Mouse (Mus musculus): Measurements from ENCODE around the gene Ildr2.

The Ildr2 gene

DNA sequence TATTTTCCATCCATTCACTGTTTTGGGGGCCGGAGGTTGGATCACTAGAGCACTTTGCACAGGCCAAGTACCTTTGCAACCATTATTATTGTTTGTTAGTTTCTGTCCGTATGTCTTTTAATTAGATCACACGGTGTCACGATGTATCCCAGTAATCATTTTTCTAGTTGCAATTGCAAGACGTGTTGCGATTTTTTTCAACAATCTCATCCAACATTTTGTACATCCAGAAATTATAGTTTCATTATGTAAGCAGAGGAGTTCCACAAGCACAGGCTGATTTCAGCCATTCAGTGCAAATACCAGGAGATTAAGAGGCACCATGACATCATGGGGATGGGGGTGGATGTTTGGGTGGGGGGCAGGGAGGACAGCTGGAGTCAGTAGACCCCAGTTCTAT, 29.5 kb downstream of the Ildr2 start:
- in situ Hi-C loops (cut with MboI) = no loop called here

- in situ Hi-C loops (cut with MboI) = no loop called here
Measured at GRCm38 (mm10) chr1:166284390-166284789, 30.5 kb downstream of the Ildr2 start.

GRCm38 (mm10) chr1:166286231-166286630, 32.3 kb downstream of the Ildr2 start:
- in situ Hi-C loops (cut with MboI) = no loop called here

- in situ Hi-C loops (cut with MboI) = no loop called here
Measured at GRCm38 (mm10) chr1:166290562-166290961, 36.6 kb downstream of the Ildr2 start.

DNA sequence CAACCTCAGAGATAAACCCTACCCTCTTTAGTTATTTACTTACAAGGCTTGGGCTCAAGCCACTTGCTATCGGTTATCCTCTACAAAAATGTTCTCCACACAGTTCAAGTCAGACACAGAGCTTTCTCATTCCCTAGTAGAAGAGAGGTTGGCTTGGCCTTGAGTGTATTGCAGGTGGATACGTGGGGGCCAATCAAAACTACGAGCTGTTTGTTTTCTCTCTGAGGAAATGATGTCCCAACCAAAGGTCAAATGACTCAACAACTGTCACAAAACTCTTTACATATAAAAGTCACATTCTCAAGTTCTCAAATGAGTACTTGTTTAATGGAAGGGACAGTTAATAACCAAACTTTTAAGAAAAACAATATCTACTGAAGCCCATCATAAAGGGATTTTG, 39.1 kb downstream of the Ildr2 start:
- in situ Hi-C loops (cut with MboI) = no loop called here

- in situ Hi-C loops (cut with MboI) = no loop called here
Measured at GRCm38 (mm10) chr1:166295548-166295947, 41.6 kb downstream of the Ildr2 start.

- in situ Hi-C loops (cut with MboI) = no loop called here
Measured at GRCm38 (mm10) chr1:166296371-166296770, 42.4 kb downstream of the Ildr2 start.

- in situ Hi-C loops (cut with MboI) = no loop called here
Measured at GRCm38 (mm10) chr1:166296971-166297370, 43.0 kb downstream of the Ildr2 start.

GRCm38 (mm10) chr1:166297499-166298111, 43.7 kb downstream of the Ildr2 start:
- in situ Hi-C loops (cut with MboI) = no loop called here

DNA sequence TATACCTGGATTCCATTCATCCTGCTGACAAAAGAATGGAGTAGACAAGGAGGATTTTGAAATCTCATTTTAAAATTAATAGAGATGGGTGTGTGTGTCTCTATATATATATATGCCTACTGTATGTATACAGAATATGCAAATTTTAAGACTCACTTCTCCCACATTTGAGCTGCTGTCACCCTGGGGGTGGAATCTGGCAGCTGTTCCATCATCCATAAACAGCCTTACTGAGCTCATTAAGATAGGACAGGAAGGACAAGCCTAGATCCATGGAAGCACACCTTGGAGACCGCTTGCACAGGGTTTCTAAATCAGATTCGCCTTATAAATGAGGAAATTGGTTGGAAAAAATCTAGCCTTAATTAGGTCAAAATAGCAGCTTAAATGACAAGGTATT, 44.9 kb downstream of the Ildr2 start:
- in situ Hi-C loops (cut with MboI) = no loop called here

DNA sequence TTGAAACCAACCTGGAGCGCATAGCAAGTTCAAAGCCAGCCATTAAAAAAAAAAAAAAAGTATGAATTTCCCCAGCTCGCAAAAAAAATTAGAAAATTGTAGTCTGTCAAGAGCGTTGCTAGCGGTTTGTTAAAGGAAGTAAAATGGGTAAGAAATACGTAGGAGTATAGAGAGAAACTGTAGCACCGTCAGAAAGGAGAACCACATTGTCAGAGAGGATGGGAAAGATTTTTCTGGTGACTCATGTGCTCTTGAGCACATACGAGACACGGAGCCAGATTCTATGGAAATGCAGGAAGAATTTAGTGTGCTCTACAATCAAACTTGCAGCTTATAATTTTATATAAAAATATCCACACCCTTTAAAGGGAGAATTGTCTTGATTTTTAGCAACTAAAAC, 45.9 kb downstream of the Ildr2 start:
- in situ Hi-C loops (cut with MboI) = no loop called here

- in situ Hi-C loops (cut with MboI) = no loop called here
Measured at GRCm38 (mm10) chr1:166300526-166300925, 46.6 kb downstream of the Ildr2 start.

- in situ Hi-C loops (cut with MboI) = no loop called here
Measured at GRCm38 (mm10) chr1:166304352-166305240, 50.7 kb downstream of the Ildr2 start.

DNA sequence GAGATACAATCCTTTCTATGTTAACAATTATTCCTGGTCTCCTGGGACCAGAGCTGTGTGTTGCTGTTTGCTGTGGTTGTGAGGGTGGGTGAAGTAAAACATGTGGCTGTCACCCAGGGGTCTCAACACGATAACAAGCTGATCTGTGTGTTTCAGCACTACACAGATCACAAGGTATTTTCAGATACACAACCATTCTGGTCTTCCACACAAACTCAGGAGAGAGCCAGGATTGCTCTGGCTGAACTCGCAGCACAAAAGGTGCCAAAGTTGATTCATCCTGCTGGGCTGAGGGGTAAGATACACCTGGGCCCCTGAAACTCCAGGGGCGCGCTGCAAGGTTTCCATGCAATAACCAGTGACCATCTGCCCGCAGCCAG, 54.5 kb downstream of the Ildr2 start:
- in situ Hi-C loops (cut with MboI) = no loop called here

DNA sequence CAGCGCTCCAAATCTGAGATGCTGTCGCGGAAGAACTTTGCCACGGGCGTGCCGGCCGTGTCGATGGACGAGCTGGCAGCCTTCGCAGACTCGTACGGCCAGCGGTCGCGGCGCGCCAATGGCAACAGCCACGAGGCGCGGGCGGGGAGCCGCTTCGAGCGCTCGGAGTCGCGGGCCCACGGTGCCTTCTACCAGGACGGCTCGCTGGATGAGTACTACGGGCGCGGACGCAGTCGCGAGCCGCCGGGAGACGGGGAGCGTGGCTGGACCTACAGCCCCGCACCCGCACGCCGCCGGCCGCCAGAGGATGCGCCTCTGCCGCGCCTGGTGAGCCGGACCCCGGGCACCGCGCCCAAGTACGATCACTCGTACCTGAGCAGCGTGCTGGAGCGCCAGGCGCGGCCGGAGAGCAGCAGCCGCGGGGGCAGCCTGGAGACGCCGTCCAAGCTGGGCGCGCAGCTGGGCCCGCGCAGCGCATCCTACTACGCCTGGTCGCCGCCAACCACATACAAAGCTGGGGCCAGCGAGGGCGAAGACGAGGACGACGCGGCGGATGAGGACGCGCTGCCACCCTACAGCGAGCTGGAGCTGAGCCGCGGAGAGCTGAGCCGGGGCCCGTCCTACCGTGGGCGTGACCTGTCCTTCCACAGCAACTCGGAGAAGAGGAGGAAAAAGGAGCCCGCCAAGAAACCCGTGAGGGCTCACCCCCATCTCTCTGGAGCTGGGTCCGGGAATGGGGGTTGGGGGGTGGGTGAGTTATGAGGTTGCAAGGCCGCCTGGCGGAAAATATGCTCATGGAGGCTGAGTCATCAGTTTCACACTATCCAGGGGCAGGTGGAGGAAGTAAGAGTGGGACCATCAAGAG, 55.1 kb downstream of the Ildr2 start:
- in situ Hi-C loops (cut with MboI) = no loop called here

DNA sequence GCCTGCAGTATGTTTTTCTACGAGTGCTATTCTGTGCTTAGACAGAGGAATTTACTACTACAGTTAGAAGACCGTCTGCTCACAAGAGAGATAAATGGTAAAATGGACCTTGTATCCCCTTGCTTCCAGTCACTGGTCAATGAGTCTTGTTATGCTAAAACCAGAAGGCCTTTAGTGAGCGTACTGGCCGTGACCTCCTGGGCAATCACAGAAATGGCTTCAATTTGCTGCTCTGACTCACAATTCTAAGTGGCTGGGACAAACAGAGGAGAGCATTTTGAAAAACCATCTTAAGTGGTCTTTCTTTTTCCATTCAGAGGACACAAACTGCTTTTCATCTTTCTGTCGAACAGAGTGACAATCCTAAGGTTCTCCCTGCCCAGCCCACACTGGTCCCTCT, 57.2 kb downstream of the Ildr2 start:
- in situ Hi-C loops (cut with MboI) = no loop called here

- in situ Hi-C loops (cut with MboI) = no loop called here
Measured at GRCm38 (mm10) chr1:166313637-166314036, 59.7 kb downstream of the Ildr2 start.

DNA sequence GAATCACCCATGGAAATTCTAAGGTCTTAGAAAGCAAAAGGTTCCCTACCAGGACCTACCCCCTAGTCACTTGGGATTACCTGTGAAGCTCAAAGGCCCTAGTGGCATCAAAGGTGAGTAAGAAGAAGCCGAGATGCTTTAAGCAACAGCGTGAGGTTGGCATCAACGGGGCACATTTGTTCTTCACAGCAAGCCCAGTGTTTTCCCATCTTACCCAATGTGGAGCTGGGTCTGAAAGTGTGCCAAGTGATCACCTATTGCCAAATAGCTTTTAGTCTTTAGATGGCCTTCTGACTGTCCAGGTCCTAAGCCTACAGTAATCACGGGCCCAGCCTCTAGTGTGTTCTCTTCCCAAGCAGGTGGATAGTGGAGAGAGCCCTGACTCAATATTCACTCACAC, 61.8 kb downstream of the Ildr2 start:
- in situ Hi-C loops (cut with MboI) = no loop called here

GRCm38 (mm10) chr1:166319132-166319698, 65.3 kb downstream of the Ildr2 start:
- in situ Hi-C loops (cut with MboI) = no loop called here

DNA sequence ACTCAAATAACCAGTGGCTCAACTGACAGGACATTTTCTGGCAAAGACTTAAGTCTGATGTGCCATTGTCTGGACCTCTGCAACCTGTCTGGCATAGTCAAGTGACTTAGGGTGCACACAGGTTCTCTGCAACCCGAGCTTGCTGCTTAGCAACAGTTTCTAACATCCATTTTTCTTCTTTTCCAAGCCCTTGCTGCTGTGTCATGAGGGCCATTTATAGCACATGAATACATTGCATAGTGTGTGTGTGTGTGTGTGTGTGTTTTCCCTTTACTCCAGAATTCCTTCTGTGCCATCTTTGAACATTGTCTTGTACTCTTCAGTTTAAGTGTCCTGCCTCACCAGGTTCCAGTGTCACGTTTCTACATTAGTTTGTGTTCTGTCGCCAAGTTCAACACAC, 72.5 kb downstream of the Ildr2 start:
- in situ Hi-C loops (cut with MboI) = no loop called here

GRCm38 (mm10) chr1:166330752-166331151, 76.8 kb downstream of the Ildr2 start:
- in situ Hi-C loops (cut with MboI) = no loop called here

- in situ Hi-C loops (cut with MboI) = no loop called here
Measured at GRCm38 (mm10) chr1:166339110-166339509, 85.2 kb downstream of the Ildr2 start.

Measured in mature B cell (primary cell).